Mouse (Mus musculus) liver, embryonic 13.5 days (tissue): ENCODE data around the gene Tdrkh. TPM values are rescaled to one million over a fixed set of nuclear protein-coding genes. Genes with fewer than 3 reads are reported as not detected.

Source experiments
- ATAC-seq: fragments of 200-750 bp; cut with Nextera tagmentation; 2 replicates; pipeline ENCODE4 v1.8.0; 2017; ENCODE audit warnings: low read depth, mild to moderate bottlenecking, moderate number of reproducible peaks, moderate library complexity
- DNase-seq: peaks from one replicate; pipeline ENCODE4 v3.0.0; 2022
- H3K27ac ChIP-seq: fragments of 300-500 bp; sonication (generic); 2 replicates; pipeline ENCODE4 v1.5.1; 2015; ENCODE audit warnings: moderate library complexity, mild to moderate bottlenecking, inconsistent platforms
- H3K27me3 ChIP-seq: fragments of 300-500 bp; sonication (generic); 2 replicates; pipeline ENCODE4 v1.6.1; 2015; ENCODE audit warnings: mild to moderate bottlenecking, inconsistent platforms
- H3K36me3 ChIP-seq: fragments of 300-500 bp; sonication (generic); 2 replicates; pipeline ENCODE4 v1.6.1; 2015; ENCODE audit warnings: mild to moderate bottlenecking, inconsistent platforms
- H3K4me1 ChIP-seq: fragments of 300-500 bp; sonication (generic); replicated peaks from 2 replicates; pipeline ENCODE4 v1.6.1; 2015; ENCODE audit warnings: inconsistent platforms
- H3K4me2 ChIP-seq: fragments of 300-500 bp; sonication (generic); 2 replicates; pipeline ENCODE4 v1.6.1; 2015; ENCODE audit warnings: inconsistent platforms, mild to moderate bottlenecking, moderate library complexity
- H3K4me3 ChIP-seq: fragments of 300-500 bp; sonication (generic); replicated peaks from 2 replicates; pipeline ENCODE4 v1.5.1; 2015; ENCODE audit warnings: mild to moderate bottlenecking, inconsistent platforms
- H3K9ac ChIP-seq: fragments of 300-500 bp; sonication (generic); 2 replicates; pipeline ENCODE4 v1.6.1; 2015; ENCODE audit warnings: mild to moderate bottlenecking, inconsistent platforms
- H3K9me3 ChIP-seq: fragments of 300-500 bp; sonication (generic); replicated peaks from 2 replicates; pipeline ENCODE4 v1.6.1; 2016; ENCODE audit warnings: inconsistent platforms
- WGBS: fragments of 180-500 bp; shearing (Covaris S2); methylation state at CpG from one replicate; pipeline ENCODE4 v1.1.7; 2015; ENCODE audit not compliant: insufficient replicate concordance; 5-methylcytosine and 5-hydroxymethylcytosine counted together
- polyA plus RNA-seq: library from polyadenylated mRNA; unstranded; fragments of >200 nt; fragmentation: Nextera tagmentation; extraction: Ambion mirVana; gene quantifications from 2 replicates; pipeline ENCODE4 v1.2.1, GENCODE M21; 2015

Tdrkh gene
- polyA plus RNA-seq, 1 experiment from 2014 or later = 9.5 TPM

- WGBS = 8% methylated on average over 5 of the region's 5 CpGs
- Histone ChIP-seq H3K9me3 (no peaks in the 10 kb centered on the region), H3K9ac (no peak overlapping the region), H3K4me2 (peak overlapping the region; percentile 19), H3K27me3 (0 out of 2 replicates have a peak, but pooled peaks cover 5% of the 10 kb centered on the region), H3K36me3 (no peaks in the 10 kb centered on the region), H3K4me1 (peaks cover 12% of the 10 kb centered on the region), H3K27ac (no peak overlapping the region), H3K4me3 (no peak overlapping the region)
- no peak for DNase-seq
- no peak for ATAC-seq
Measured at GRCm38 (mm10) chr3:94373597-94374011, 39.5 kb upstream of the Tdrkh start.

GRCm38 (mm10) chr3:94374636-94375035, 38.4 kb upstream of the Tdrkh start:
- Histone ChIP-seq H3K4me1 (peaks cover 12% of the 10 kb centered on the region), H3K9me3 (no peaks in the 10 kb centered on the region), H3K9ac (no peak overlapping the region), H3K27ac (no peak overlapping the region), H3K4me2 (no peak overlapping the region), H3K36me3 (no peaks in the 10 kb centered on the region), H3K4me3 (no peak overlapping the region), H3K27me3 (0 out of 2 replicates have a peak, but pooled peaks cover 5% of the 10 kb centered on the region)
- no peak for DNase-seq
- no peak for ATAC-seq

- ATAC-seq = no peak
- Histone ChIP-seq H3K9ac (no peak overlapping the region), H3K4me1 (peaks cover 12% of the 10 kb centered on the region), H3K27me3 (0 out of 2 replicates have a peak, but pooled peaks cover 5% of the 10 kb centered on the region), H3K27ac (no peak overlapping the region), H3K4me2 (no peak overlapping the region), H3K4me3 (no peak overlapping the region), H3K9me3 (no peaks in the 10 kb centered on the region), H3K36me3 (no peaks in the 10 kb centered on the region)
- DNase-seq = no peak
- 36% methylated on average over 2 of the region's 2 CpGs for WGBS
Measured at GRCm38 (mm10) chr3:94375146-94375545, 37.9 kb upstream of the Tdrkh start.

GRCm38 (mm10) chr3:94375861-94376260, 37.2 kb upstream of the Tdrkh start:
- 27% methylated on average over 5 of the region's 5 CpGs for WGBS
- H3K4me1 ChIP-seq = peaks cover 12% of the 10 kb centered on the region
- H3K4me2 ChIP-seq = no peak overlapping the region
- no peaks in the 10 kb centered on the region for H3K9me3 ChIP-seq
- no peak for DNase-seq
- H3K36me3 ChIP-seq = no peaks in the 10 kb centered on the region
- no peak overlapping the region for H3K27ac ChIP-seq
- 0 out of 2 replicates have a peak, but pooled peaks cover 5% of the 10 kb centered on the region for H3K27me3 ChIP-seq
- no peak for ATAC-seq
- no peak overlapping the region for H3K9ac ChIP-seq
- no peak overlapping the region for H3K4me3 ChIP-seq

- no peak overlapping the region for H3K27ac ChIP-seq
- ATAC-seq (no peak), DNase-seq (no peak)
- H3K4me3 ChIP-seq = no peak overlapping the region
- no peak overlapping the region for H3K4me2 ChIP-seq
- H3K9ac ChIP-seq = no peak overlapping the region
- no peaks in the 10 kb centered on the region for H3K27me3 ChIP-seq
- no peaks in the 10 kb centered on the region for H3K9me3 ChIP-seq
- peaks cover 12% of the 10 kb centered on the region for H3K4me1 ChIP-seq
- 13% methylated on average over 13 of the region's 13 CpGs for WGBS
- H3K36me3 ChIP-seq = no peaks in the 10 kb centered on the region
Measured at GRCm38 (mm10) chr3:94377028-94377923, 35.8 kb upstream of the Tdrkh start.

- no peak for ATAC-seq
- WGBS = 18% methylated on average over 9 of the region's 9 CpGs
- H3K9me3 ChIP-seq = no peaks in the 10 kb centered on the region
- no peak overlapping the region for H3K4me3 ChIP-seq
- H3K4me2 ChIP-seq = no peak overlapping the region
- no peak overlapping the region for H3K27ac ChIP-seq
- DNase-seq = no peak
- no peak overlapping the region for H3K9ac ChIP-seq
- no peaks in the 10 kb centered on the region for H3K27me3 ChIP-seq
- no peaks in the 10 kb centered on the region for H3K36me3 ChIP-seq
- H3K4me1 ChIP-seq = no peaks in the 10 kb centered on the region
Measured at GRCm38 (mm10) chr3:94379831-94380510, 33.1 kb upstream of the Tdrkh start.

- H3K9me3 ChIP-seq = no peaks in the 10 kb centered on the region
- H3K27ac ChIP-seq = no peak overlapping the region
- no peak overlapping the region for H3K9ac ChIP-seq
- ATAC-seq = no peak
- H3K4me2 ChIP-seq = no peak overlapping the region
- no peaks in the 10 kb centered on the region for H3K4me1 ChIP-seq
- no peaks in the 10 kb centered on the region for H3K27me3 ChIP-seq
- DNase-seq = no peak
- H3K36me3 ChIP-seq = no peaks in the 10 kb centered on the region
- H3K4me3 ChIP-seq = no peak overlapping the region
- WGBS = 21% methylated on average over 5 of the region's 5 CpGs
Measured at GRCm38 (mm10) chr3:94382308-94382707, 30.8 kb upstream of the Tdrkh start.

- DNase-seq = no peak
Measured at GRCm38 (mm10) chr3:94383476-94383875, 29.6 kb upstream of the Tdrkh start.

GRCm38 (mm10) chr3:94386671-94387070, 26.4 kb upstream of the Tdrkh start:
- 50% methylated on average over 4 of the region's 4 CpGs for WGBS
- ATAC-seq = no peak
- no peak overlapping the region for H3K9ac ChIP-seq

More at GRCm38 (mm10) chr3:94383476-94383875, 29.6 kb upstream of the Tdrkh start:
- Histone ChIP-seq H3K36me3 (no peaks in the 10 kb centered on the region), H3K4me1 (no peaks in the 10 kb centered on the region), H3K9me3 (no peaks in the 10 kb centered on the region), H3K27ac (no peak overlapping the region), H3K4me3 (no peak overlapping the region), H3K9ac (no peak overlapping the region), H3K27me3 (no peaks in the 10 kb centered on the region), H3K4me2 (no peak overlapping the region)
- ATAC-seq = no peak
- WGBS = 55% methylated on average over 3 of the region's 3 CpGs

GRCm38 (mm10) chr3:94387391-94387790, 25.7 kb upstream of the Tdrkh start:
- WGBS = 80% methylated on average over 10 of the region's 10 CpGs
- DNase-seq = no peak
- Histone ChIP-seq H3K9me3 (no peaks in the 10 kb centered on the region), H3K9ac (no peak overlapping the region), H3K4me3 (no peak overlapping the region), H3K4me2 (no peak overlapping the region), H3K4me1 (no peaks in the 10 kb centered on the region), H3K27me3 (no peaks in the 10 kb centered on the region), H3K36me3 (no peaks in the 10 kb centered on the region), H3K27ac (no peak overlapping the region)
- ATAC-seq = no peak

More at GRCm38 (mm10) chr3:94386671-94387070, 26.4 kb upstream of the Tdrkh start:
- no peak for DNase-seq
- no peak overlapping the region for H3K4me2 ChIP-seq
- no peaks in the 10 kb centered on the region for H3K4me1 ChIP-seq
- no peak overlapping the region for H3K27ac ChIP-seq
- H3K36me3 ChIP-seq = no peaks in the 10 kb centered on the region
- no peaks in the 10 kb centered on the region for H3K27me3 ChIP-seq
- no peak overlapping the region for H3K4me3 ChIP-seq
- no peaks in the 10 kb centered on the region for H3K9me3 ChIP-seq

- no peaks in the 10 kb centered on the region for H3K27me3 ChIP-seq
- no peak overlapping the region for H3K9ac ChIP-seq
- H3K27ac ChIP-seq = no peak overlapping the region
- no peak for ATAC-seq
- no peak overlapping the region for H3K4me2 ChIP-seq
- no peaks in the 10 kb centered on the region for H3K36me3 ChIP-seq
- H3K9me3 ChIP-seq = no peaks in the 10 kb centered on the region
- no peak overlapping the region for H3K4me3 ChIP-seq
- H3K4me1 ChIP-seq = no peaks in the 10 kb centered on the region
- no peak for DNase-seq
- WGBS = 36% methylated on average over 5 of the region's 5 CpGs
Measured at GRCm38 (mm10) chr3:94388047-94388446, 25.0 kb upstream of the Tdrkh start.
